Mouse (Mus musculus) cerebellum, postnatal 14 days (tissue): ENCODE measurements around the gene Rsph14.
A peak's percentile ranks its signal among the peaks of the same experiment; 100 is the strongest.

Experiments
- DNase-seq, 2 experiments: peaks; one replicate each; pipeline ENCODE4 v3.0.0; 2021; ENCODE audit warnings: mixed read lengths in 2 of 2

The Rsph14 gene

DNA sequence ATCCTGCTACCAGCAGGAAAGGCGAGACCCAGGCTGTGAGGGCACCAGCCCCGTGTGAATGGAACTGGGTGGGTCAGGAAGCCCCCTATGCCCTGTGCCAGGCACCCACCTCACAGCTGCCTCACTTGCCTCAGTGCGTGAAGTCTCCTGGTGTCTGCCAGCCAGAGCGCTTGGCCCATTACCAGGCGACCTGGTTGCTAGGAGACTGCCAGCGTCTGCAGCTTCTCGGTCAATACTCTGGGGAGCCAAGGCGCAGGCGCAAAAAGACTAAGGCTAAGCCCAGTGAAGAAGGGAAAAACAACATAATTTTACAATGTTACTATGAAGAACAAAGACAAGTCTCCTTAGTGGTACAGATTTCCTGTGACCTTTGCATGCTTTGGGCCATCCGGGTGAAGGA is at the start of gene Rsph14:
Gene Rsph14 (minus strand): TSS at position 192 of the 400 bp plus-strand sequence.
- peak; percentile 83 to 90 for DNase-seq

- DNase-seq = no peak
Measured at GRCm38 (mm10) chr10:75078174-75079128, 46.1 kb upstream of the Rsph14 start.

DNA sequence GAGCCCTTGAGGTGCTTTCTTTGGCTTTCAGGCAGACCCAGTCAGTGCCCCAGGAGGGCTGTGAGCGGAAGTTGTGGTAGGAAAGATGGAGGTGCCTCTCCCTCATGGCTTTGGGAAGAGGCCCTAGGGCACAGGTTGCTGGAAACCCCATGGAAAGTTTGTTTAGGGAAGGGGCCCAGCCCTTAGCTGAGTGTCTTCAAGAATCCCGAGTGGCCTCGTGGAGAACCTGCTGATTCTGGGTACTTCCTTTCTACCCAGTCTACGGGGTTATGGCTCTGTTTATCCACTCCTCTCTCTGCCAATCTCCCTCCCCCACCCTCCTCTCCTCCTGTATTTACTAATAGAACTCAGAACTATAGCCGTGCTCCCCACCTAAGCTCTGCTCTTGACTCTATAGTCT is 43.3 kb upstream of the Rsph14 start:
- DNase-seq = no peak

- no peak for DNase-seq
Measured at GRCm38 (mm10) chr10:75070281-75070976, 38.0 kb upstream of the Rsph14 start.

GRCm38 (mm10) chr10:75068624-75069328 is 36.4 kb upstream of the Rsph14 start:
- no peak for DNase-seq

- DNase-seq = no peak
Measured at GRCm38 (mm10) chr10:75068086-75068485, 35.7 kb upstream of the Rsph14 start.

- no peak for DNase-seq
Measured at GRCm38 (mm10) chr10:75067446-75067845, 35.1 kb upstream of the Rsph14 start.

- no peak for DNase-seq
Measured at GRCm38 (mm10) chr10:75065691-75066090, 33.3 kb upstream of the Rsph14 start.

GRCm38 (mm10) chr10:75063301-75063965 is 31.0 kb upstream of the Rsph14 start:
- peak in 1 of 2 experiments; percentile 21 for DNase-seq

GRCm38 (mm10) chr10:75062621-75063020 is 30.2 kb upstream of the Rsph14 start:
- DNase-seq = no peak

GRCm38 (mm10) chr10:75062189-75062561 is 29.8 kb upstream of the Rsph14 start:
- peak; percentile 44 to 46 for DNase-seq

DNA sequence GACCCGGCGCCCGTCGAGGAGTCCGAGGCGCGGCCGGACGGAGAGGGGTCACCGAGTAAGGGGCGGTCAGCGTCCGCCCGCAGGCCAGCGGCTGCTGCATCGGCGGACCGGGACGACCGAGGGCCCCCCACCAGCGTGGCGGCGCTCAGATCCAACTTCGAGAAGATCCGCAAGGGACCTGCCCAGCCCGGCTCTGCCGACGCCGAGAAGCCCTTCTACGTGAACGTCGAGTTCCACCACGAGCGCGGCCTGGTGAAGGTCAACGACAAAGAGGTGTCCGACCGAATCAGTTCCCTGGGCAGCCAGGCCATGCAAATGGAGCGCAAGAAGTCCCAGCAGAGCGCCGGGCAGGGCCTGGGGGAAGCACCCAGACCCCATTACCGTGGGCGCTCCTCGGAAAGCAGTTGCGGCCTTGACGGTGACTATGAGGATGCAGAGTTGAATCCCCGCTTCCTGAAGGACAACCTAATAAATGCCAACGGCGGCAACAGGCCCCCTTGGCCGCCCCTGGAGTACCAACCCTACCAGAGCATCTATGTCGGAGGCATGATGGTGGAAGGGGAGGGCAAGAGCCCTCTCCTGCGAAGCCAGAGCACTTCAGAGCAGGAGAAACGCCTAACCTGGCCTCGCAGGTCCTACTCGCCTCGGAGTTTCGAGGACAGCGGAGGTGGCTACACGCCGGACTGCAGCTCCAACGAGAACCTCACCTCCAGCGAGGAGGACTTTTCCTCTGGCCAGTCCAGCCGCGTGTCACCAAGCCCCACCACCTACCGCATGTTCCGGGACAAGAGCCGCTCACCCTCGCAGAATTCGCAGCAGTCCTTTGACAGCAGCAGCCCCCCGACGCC is 29.2 kb upstream of the Rsph14 start:
- DNase-seq = peak; percentile 52

DNA sequence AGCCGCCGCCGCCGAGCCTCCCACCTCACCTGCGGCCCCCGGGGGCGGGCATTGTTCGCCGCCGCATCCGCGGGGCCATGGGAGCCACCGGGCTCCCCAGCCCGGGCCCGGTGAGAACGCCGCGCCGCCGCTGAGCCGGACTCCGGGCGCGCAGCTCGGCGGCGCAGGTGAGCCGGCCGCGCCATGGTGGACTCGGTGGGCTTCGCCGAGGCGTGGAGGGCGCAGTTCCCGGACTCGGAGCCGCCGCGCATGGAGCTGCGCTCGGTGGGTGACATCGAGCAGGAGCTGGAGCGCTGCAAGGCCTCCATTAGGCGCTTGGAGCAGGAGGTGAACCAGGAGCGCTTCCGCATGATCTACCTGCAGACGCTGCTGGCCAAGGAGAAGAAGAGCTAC is 28.5 kb upstream of the Rsph14 start:
- DNase-seq = peak; percentile 59 to 63

DNA sequence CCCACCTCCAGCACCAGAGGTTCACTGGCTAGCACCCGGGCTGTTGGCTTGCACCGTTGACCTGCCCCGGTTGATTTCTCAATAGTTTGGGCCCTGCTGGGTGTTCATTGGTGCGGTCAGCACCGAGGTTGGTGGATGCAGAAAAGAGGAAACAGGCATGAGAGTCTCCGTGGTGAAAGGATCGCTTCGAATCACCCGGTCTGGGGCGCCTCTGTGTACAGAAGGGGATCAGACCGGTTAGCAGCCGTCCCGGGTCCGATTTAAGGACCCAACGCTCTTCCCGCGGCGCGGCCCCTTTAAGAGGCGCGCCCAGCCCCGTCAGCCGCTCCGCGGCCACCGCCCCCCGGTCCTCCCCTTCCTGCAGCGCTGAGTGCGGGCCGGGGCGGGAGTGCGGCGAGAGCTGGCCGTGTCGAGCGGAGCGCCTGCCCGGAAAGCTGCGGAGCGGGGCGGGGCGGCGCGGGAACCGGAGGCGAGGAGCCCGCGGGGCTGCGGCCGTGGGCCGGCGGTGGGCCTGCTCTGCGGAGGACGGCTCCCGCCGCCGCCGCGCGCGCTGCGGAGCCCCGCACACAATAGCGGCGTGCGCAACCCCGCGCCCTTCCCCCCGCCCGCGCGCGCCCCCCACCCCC is 27.9 kb upstream of the Rsph14 start, which contains the start of gene Bcr:
Gene Bcr (plus strand): TSS at position 376 of the 626 bp plus-strand sequence.
- DNase-seq = peak; percentile 84 to 88

DNA sequence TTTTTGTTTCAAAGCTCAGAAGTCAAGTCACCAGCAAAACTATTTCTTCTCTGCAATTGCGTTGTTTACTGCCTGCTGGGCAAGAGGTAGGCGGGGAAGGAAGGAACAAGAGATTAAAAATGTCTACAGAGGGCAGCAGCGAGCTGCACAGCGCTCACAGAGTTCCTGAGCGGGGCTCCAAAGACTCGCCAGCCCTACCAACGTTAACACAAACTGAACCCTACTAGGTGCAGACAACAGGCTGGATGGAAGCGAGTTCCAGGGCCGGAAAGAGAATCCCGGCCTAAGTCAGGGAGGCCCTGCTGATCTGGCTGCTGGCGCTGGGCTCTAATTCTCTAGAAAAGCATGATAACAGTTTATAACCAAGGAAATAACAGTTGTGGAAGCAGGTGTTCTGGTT is 27.0 kb upstream of the Rsph14 start:
- DNase-seq = peak; percentile 83 to 85

DNA sequence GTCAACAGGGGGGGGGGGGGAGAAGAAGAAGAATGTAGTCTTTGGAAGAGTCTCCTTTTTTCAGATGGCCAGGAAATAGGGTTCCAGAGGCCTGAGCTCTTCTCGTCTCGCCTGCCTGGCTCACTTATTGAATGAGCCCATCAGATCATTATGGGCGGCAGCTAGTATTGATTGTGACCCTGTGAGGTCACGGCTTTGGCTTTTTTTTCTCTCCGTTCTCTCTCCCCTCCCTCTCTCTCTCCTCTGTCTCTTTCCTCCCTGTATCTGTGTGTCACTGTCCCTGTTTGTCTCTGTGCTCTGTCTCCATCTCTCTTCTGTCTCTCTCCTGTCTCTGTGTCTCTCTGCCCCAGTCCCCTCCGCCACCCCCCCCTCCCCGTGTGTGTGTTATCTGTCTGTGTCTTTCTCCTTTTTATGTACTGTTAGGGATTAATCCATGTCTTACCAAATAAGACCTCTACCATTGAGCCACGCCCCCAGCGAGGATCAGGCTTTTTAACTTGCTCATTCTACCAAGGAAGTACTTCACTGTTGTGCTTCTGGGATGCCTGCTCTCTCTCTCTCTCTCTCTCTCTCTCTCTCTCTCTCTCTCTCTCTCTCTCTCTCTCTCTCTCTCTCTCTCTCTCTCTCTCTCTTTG is 26.5 kb upstream of the Rsph14 start:
- DNase-seq = no peak

DNA sequence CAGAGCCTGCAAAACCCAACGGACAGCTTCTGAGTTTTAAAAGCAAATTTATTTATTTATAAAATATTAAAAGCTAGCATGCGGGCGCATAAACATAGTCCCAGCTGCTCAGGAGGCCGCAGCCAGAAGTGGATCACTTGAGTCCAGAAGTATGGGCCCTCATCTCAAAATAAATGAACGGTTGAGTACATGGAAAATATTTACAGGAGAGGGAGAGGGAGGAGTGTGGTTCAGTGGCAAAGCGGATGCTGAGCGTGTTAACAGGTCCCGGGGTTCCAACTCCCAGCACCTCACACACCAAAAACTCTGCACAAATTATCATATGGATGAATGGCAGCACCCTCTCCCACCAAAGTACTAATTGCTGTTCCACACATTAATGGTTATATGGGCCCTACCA is 25.9 kb upstream of the Rsph14 start:
- DNase-seq = no peak

GRCm38 (mm10) chr10:75056255-75056654 is 23.9 kb upstream of the Rsph14 start:
- DNase-seq = peak in 1 of 2 experiments; percentile 27

DNA sequence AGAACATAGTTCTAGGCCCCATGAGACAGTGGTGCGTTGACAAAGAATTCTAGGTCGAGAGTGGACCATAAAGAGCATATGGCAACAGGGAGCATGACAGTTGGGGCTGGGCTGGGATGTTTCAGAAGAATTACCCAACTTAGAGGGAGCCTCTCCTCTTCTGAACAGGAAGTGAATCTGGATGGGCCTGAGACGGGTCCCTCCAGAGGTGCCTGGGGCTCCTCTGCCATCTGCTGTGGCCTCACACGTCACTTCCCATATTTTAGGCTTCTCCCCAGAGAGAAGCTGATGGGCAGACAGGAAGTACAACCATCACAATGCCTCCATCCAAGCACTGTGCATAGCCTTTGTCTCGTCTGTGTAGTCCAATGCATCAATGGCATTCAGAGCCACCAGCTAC is 23.3 kb upstream of the Rsph14 start:
- DNase-seq = no peak

GRCm38 (mm10) chr10:75054125-75054524 is 21.7 kb upstream of the Rsph14 start:
- peak in 1 of 2 experiments; percentile 51 for DNase-seq

DNA sequence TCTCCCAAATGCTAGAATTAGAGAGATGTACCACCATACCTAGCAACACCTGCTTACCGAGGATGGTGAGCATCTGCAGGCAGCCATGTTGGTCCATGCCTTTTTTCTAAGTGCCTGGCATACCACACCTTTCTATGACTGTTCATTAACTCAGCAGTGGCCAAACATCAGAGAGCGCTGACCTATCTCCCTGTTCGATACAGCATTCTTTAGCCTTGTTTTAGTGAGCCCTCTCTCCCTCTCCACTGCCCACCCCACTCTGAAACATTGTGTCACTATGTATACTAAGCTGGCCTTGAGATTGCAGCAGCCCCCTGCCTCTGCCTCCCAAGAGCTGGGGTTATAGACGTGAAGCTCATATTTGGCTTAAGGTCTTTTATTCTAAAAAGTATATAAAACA is 21.3 kb upstream of the Rsph14 start:
- no peak for DNase-seq
